Mouse (Mus musculus) cerebellum, adult 2 months (tissue): ENCODE data around the gene Sipa1.

Source experiments
- CTCF ChIP-seq: fragments of 200-500 bp; IDR thresholded peaks from 2 replicates; pipeline ENCODE4 v1.5.1; 2011; ENCODE audit warnings: low read depth, mild to moderate bottlenecking, control low read depth, low read length, moderate library complexity, borderline replicate concordance; ENCODE audit not compliant: insufficient read depth
- POLR2A ChIP-seq: fragments of 200-500 bp; IDR thresholded peaks from 2 replicates; pipeline ENCODE4 v1.6.1; 2011; ENCODE audit warnings: low read length, control low read depth, borderline replicate concordance; ENCODE audit not compliant: insufficient read depth

DNA sequence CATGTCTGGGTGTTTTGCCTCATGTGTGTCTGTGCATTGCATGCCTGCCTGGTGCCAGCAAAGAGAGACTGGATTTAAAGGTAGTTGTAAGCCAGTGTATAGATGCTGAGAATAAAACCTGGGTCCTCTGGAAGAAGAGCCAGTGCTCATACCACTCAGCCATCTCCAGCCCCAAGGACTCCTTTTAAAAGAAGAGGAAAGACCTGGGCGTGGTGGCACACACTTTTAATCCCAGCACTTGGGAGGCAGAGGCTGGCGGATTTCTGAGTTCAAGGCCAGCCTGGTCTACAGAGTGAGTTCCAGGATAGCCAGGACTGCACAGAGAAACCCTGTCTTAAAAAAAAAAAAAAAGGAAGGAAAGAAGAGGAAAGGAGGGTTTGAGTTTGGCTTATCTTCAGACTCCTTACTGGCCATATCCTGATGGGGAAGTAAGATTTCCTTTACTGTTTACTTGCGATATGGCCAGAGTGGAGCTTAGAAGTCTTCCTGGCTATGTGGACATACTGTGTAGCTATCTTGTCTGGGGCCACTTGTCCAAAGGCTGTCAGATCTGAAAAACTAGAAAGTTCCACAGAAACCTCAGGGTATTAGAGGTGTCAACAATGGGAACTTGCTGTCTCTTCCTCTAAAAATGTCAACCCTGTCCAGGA lies 50.6 kb downstream of the Sipa1 start:
- TF ChIP-seq CTCF (no peak), POLR2A (no peak)
